Mouse (Mus musculus): ENCODE results near the gene Gpr142. TPM values are rescaled to one million over a fixed set of nuclear protein-coding genes. Genes with fewer than 3 reads are reported as not detected.
A peak's percentile ranks its signal among the peaks of the same experiment; 100 is the strongest.

The Gpr142 gene
- polyA plus RNA-seq, 1 experiment: 0.07 TPM

GRCm38 (mm10) chr11:114850452-114851268, 51.9 kb downstream of the Gpr142 start, which contains the start of gene Gprc5c:
TSS of gene Gprc5c (plus strand) at chr11:114851152.
- peak within 1 kb of the TSS; percentile 71 for H3ac ChIP-seq (ENCODE audit: control insufficient read depth, insufficient read length)
- peaks cover 5% of the 10 kb centered on the region for H3K27me3 ChIP-seq (ENCODE audit: control insufficient read depth, insufficient read depth, insufficient read length)
- H3K4me3 ChIP-seq: peak within 1 kb of the TSS; percentile 57
- TF ChIP-seq POLR2A (IDR thresholded peaks at IDR 0.05; ENCODE audit: insufficient read length, low read depth): peak; percentile 45
- peak in 2 of 3 experiments; percentile 55 to 83 for TF ChIP-seq MYOG (IDR thresholded peaks at IDR 0.05; ENCODE audit: control insufficient read depth in 1 of 3, insufficient read depth in 1 of 3, insufficient read length in 2 of 3, low read depth in 2 of 3)
- peak; percentile 45 for TF ChIP-seq POLR2AphosphoS2 (IDR thresholded peaks at IDR 0.05; ENCODE audit: insufficient read length, low read depth)
- TF ChIP-seq TCF3 (IDR thresholded peaks at IDR 0.05; ENCODE audit: insufficient read length, low read depth): no peak
- TF ChIP-seq USF1 (IDR thresholded peaks at IDR 0.05; ENCODE audit: low read depth): no peak
- no peak for TF ChIP-seq TCF12 (IDR thresholded peaks at IDR 0.05; ENCODE audit: insufficient read depth, poor library complexity, severe bottlenecking)
- TF ChIP-seq CEBPB (IDR thresholded peaks at IDR 0.05; ENCODE audit: insufficient read depth, poor library complexity, severe bottlenecking): no peak
- TF ChIP-seq REST (IDR thresholded peaks at IDR 0.05; ENCODE audit: insufficient read depth, insufficient read length): no peak
- TF ChIP-seq MAX (IDR thresholded peaks at IDR 0.05; ENCODE audit: low read depth): no peak
- TF ChIP-seq E2F4 (IDR thresholded peaks at IDR 0.05; ENCODE audit: insufficient read depth): no peak
- TF ChIP-seq MYOD1 (IDR thresholded peaks at IDR 0.05; ENCODE audit: control insufficient read depth in 1 of 3, insufficient read length in 2 of 3, low read depth in 2 of 3): peak in 2 of 3 experiments; percentile 40 to 82
- TF ChIP-seq SRF (IDR thresholded peaks at IDR 0.05; ENCODE audit: control insufficient read depth, insufficient read length, low read depth): no peak
- peak within 1 kb of the TSS; percentile 95 for H3K4me2 ChIP-seq (ENCODE audit: low read depth)
- no peaks in the 10 kb centered on the region for H3K36me3 ChIP-seq (ENCODE audit: control insufficient read depth, insufficient read depth)
- H3K79me2 ChIP-seq (ENCODE audit: control insufficient read depth, insufficient read depth): peaks cover 9% of the 10 kb centered on the region

GRCm38 (mm10) chr11:114851269-114851607, 52.5 kb downstream of the Gpr142 start:
- H3K27me3 ChIP-seq (ENCODE audit: control insufficient read depth, insufficient read depth, insufficient read length): peaks cover 5% of the 10 kb centered on the region
- no peak for TF ChIP-seq REST (IDR thresholded peaks at IDR 0.05; ENCODE audit: insufficient read depth, insufficient read length)
- peak; percentile 58 for TF ChIP-seq POLR2AphosphoS2 (IDR thresholded peaks at IDR 0.05; ENCODE audit: insufficient read length, low read depth)
- no peak for TF ChIP-seq MAX (IDR thresholded peaks at IDR 0.05; ENCODE audit: low read depth)

GRCm38 (mm10) chr11:114851608-114852310, 53.0 kb downstream of the Gpr142 start:
- H3K36me3 ChIP-seq (ENCODE audit: control insufficient read depth, insufficient read depth): no peaks in the 10 kb centered on the region
- peaks cover 9% of the 10 kb centered on the region for H3K79me2 ChIP-seq (ENCODE audit: control insufficient read depth, insufficient read depth)
- peaks cover 5% of the 10 kb centered on the region for H3K27me3 ChIP-seq (ENCODE audit: control insufficient read depth, insufficient read depth, insufficient read length)
- H3ac ChIP-seq (ENCODE audit: control insufficient read depth, insufficient read length): peak overlapping the region; percentile 71
- peak overlapping the region; percentile 57 for H3K4me3 ChIP-seq
- H3K4me2 ChIP-seq (ENCODE audit: low read depth): peak overlapping the region; percentile 95
- TF ChIP-seq POLR2A (IDR thresholded peaks at IDR 0.05; ENCODE audit: insufficient read length, low read depth) (peak; percentile 60), MYOD1 (IDR thresholded peaks at IDR 0.05; ENCODE audit: control insufficient read depth in 1 of 3, insufficient read length in 2 of 3, low read depth in 2 of 3) (peak in 1 of 3 experiments; percentile 2), MYOG (IDR thresholded peaks at IDR 0.05; ENCODE audit: control insufficient read depth in 1 of 3, insufficient read depth in 1 of 3, insufficient read length in 2 of 3, low read depth in 2 of 3) (peak in 1 of 3 experiments; percentile 1), TCF12 (IDR thresholded peaks at IDR 0.05; ENCODE audit: insufficient read depth, poor library complexity, severe bottlenecking) (no peak)

More at GRCm38 (mm10) chr11:114851269-114851607, 52.5 kb downstream of the Gpr142 start:
- H3ac ChIP-seq (ENCODE audit: control insufficient read depth, insufficient read length): peak overlapping the region; percentile 71
- peak overlapping the region; percentile 57 for H3K4me3 ChIP-seq
- H3K79me2 ChIP-seq (ENCODE audit: control insufficient read depth, insufficient read depth): peaks cover 9% of the 10 kb centered on the region
- H3K4me2 ChIP-seq (ENCODE audit: low read depth): peak overlapping the region; percentile 95
- H3K36me3 ChIP-seq (ENCODE audit: control insufficient read depth, insufficient read depth): no peaks in the 10 kb centered on the region

- Histone ChIP-seq H3K36me3 (ENCODE audit: control insufficient read depth, insufficient read depth) (no peaks in the 10 kb centered on the region), H3K4me3 (peak overlapping the region; percentile 57), H3K79me2 (ENCODE audit: control insufficient read depth, insufficient read depth) (peaks cover 9% of the 10 kb centered on the region), H3K4me2 (ENCODE audit: low read depth) (peak overlapping the region; percentile 95), H3ac (ENCODE audit: control insufficient read depth, insufficient read length) (peak overlapping the region; percentile 71), H3K27me3 (ENCODE audit: control insufficient read depth, insufficient read depth, insufficient read length) (peaks cover 5% of the 10 kb centered on the region)
- TF ChIP-seq MAX (IDR thresholded peaks at IDR 0.05; ENCODE audit: low read depth) (no peak), REST (IDR thresholded peaks at IDR 0.05; ENCODE audit: insufficient read depth, insufficient read length) (no peak), TCF12 (IDR thresholded peaks at IDR 0.05; ENCODE audit: insufficient read depth, poor library complexity, severe bottlenecking) (no peak), POLR2A (IDR thresholded peaks at IDR 0.05; ENCODE audit: insufficient read length, low read depth) (no peak), USF1 (IDR thresholded peaks at IDR 0.05; ENCODE audit: low read depth) (no peak), MYOG (IDR thresholded peaks at IDR 0.05; ENCODE audit: control insufficient read depth in 1 of 3, insufficient read depth in 1 of 3, insufficient read length in 2 of 3, low read depth in 2 of 3) (no peak)
Observed at GRCm38 (mm10) chr11:114852311-114853173, 53.8 kb downstream of the Gpr142 start.

All from myocyte (in vitro differentiated cells).